Mouse (Mus musculus): Measurements from ENCODE around the gene Lcn12. TPM values are rescaled to one million over a fixed set of nuclear protein-coding genes. Genes with fewer than 3 reads are reported as not detected.
A peak's percentile ranks its signal among the peaks of the same experiment; 100 is the strongest.

The Lcn12 gene
- total RNA-seq, 2 experiments from 2014 or later, result not detected

GRCm38 (mm10) chr2:25487965-25488670, 5.6 kb downstream of the Lcn12 start:
- DNase-seq (ENCODE audit: extremely low spot score in 1 of 2, low spot score in 2 of 2), result no peak
- Histone ChIP-seq H3K4me3 (no peak overlapping the region), H3K27ac (no peak overlapping the region)
- no peak for TF ChIP-seq CTCF (IDR thresholded peaks at IDR 0.05)
- intact Hi-C loops (cut with DNase I), result no loop called here

- Histone ChIP-seq H3K4me3 (no peak overlapping the region), H3K27ac (no peak overlapping the region)
- intact Hi-C loops (cut with DNase I), result loop anchor here (5.0 kb wide), 2 partner anchors 58 to 108 kb away; partner anchors contain the start of gene Abca2
- no peak for DNase-seq (ENCODE audit: extremely low spot score in 1 of 2, low spot score in 2 of 2)
- no peak for TF ChIP-seq CTCF (IDR thresholded peaks at IDR 0.05)
These were observed 8.6 kb downstream of the Lcn12 start for GRCm38 (mm10) chr2:25484901-25485647.

- no peak for DNase-seq (ENCODE audit: extremely low spot score in 1 of 2, low spot score in 2 of 2)
- Histone ChIP-seq H3K4me3 (no peak overlapping the region), H3K27ac (no peak overlapping the region)
- TF ChIP-seq CTCF (IDR thresholded peaks at IDR 0.05), result peak; percentile 52
- intact Hi-C loops (cut with DNase I), result loop anchor here (5.0 kb wide), 2 partner anchors 56 to 106 kb away; partner anchors contain the start of gene Abca2
These were observed 10.7 kb downstream of the Lcn12 start for GRCm38 (mm10) chr2:25482969-25483368.

- TF ChIP-seq CTCF (IDR thresholded peaks at IDR 0.05), result no peak
- DNase-seq (ENCODE audit: extremely low spot score in 1 of 2, low spot score in 2 of 2), result no peak
- no peak overlapping the region for H3K4me3 ChIP-seq
- H3K27ac ChIP-seq, result no peak overlapping the region
- intact Hi-C loops (cut with DNase I), result loop anchor here (5.0 kb wide), 2 partner anchors 53 to 103 kb away; partner anchors contain the start of gene Abca2
These were observed 13.2 kb downstream of the Lcn12 start for GRCm38 (mm10) chr2:25480541-25480940.

- Histone ChIP-seq H3K4me3 (no peak overlapping the region), H3K27ac (peak overlapping the region; percentile 66)
- TF ChIP-seq CTCF (IDR thresholded peaks at IDR 0.05), result no peak
- intact Hi-C loops (cut with DNase I), result loop anchor here (5.0 kb wide), 2 partner anchors 52 to 102 kb away; partner anchors contain the start of gene Abca2
- DNase-seq (ENCODE audit: extremely low spot score in 1 of 2, low spot score in 2 of 2), result no peak
These were observed 14.0 kb downstream of the Lcn12 start for GRCm38 (mm10) chr2:25479551-25480311.

GRCm38 (mm10) chr2:25477967-25478675, 15.6 kb downstream of the Lcn12 start:
- no peak overlapping the region for H3K4me3 ChIP-seq
- DNase-seq (ENCODE audit: extremely low spot score in 1 of 2, low spot score in 2 of 2), result peak; percentile 46 to 57
- intact Hi-C loops (cut with DNase I), result no loop called here
- peak overlapping the region; percentile 66 for H3K27ac ChIP-seq
- no peak for TF ChIP-seq CTCF (IDR thresholded peaks at IDR 0.05)

- no peak for TF ChIP-seq CTCF (IDR thresholded peaks at IDR 0.05)
- no peak for DNase-seq (ENCODE audit: extremely low spot score in 1 of 2, low spot score in 2 of 2)
- H3K27ac ChIP-seq, result peak overlapping the region; percentile 38
- H3K4me3 ChIP-seq, result no peak overlapping the region
- intact Hi-C loops (cut with DNase I), result no loop called here
These were observed 16.2 kb downstream of the Lcn12 start for GRCm38 (mm10) chr2:25477541-25477940.

GRCm38 (mm10) chr2:25472550-25472949, 21.2 kb downstream of the Lcn12 start:
- no peak overlapping the region for H3K27ac ChIP-seq
- H3K4me3 ChIP-seq, result no peak overlapping the region
- intact Hi-C loops (cut with DNase I), result no loop called here
- TF ChIP-seq CTCF (IDR thresholded peaks at IDR 0.05), result no peak
- no peak for DNase-seq (ENCODE audit: extremely low spot score in 1 of 2, low spot score in 2 of 2)

GRCm38 (mm10) chr2:25469969-25470368, 23.7 kb downstream of the Lcn12 start, which contains the start of gene Ptgds:
TSS of gene Ptgds (minus strand) at chr2:25470046.
- no peak for TF ChIP-seq CTCF (IDR thresholded peaks at IDR 0.05)
- intact Hi-C loops (cut with DNase I), result no loop called here
- Histone ChIP-seq H3K4me3 (no peak within 1 kb of the TSS), H3K27ac (peak within 1 kb of the TSS; percentile 72)
- no peak for DNase-seq (ENCODE audit: extremely low spot score in 1 of 2, low spot score in 2 of 2)

GRCm38 (mm10) chr2:25468962-25469915, 24.5 kb downstream of the Lcn12 start:
- peak overlapping the region; percentile 72 for H3K27ac ChIP-seq
- DNase-seq (ENCODE audit: extremely low spot score in 1 of 2, low spot score in 2 of 2), result peak; percentile 35 to 49
- intact Hi-C loops (cut with DNase I), result no loop called here
- no peak for TF ChIP-seq CTCF (IDR thresholded peaks at IDR 0.05)
- no peak overlapping the region for H3K4me3 ChIP-seq

All from left cerebral cortex, adult 2 months (tissue).